Mouse (Mus musculus) cortical plate, adult 2 months (tissue): ENCODE results near the gene Pam16.

Experiments
- CTCF ChIP-seq: fragments of 200-500 bp; IDR thresholded peaks from 2 replicates; pipeline ENCODE4 v1.5.1; 2011; ENCODE audit warnings: mild to moderate bottlenecking, control low read depth, low read length; ENCODE audit not compliant: insufficient read depth; ENCODE audit errors: extremely low read depth
- POLR2A ChIP-seq: fragments of 200-500 bp; IDR thresholded peaks from 2 replicates; pipeline ENCODE4 v1.6.1; 2011; ENCODE audit warnings: mild to moderate bottlenecking, low read length, control low read depth; ENCODE audit not compliant: insufficient read depth; ENCODE audit errors: extremely low read depth

GRCm38 (mm10) chr16:4614639-4615038 lies 10.1 kb downstream of the Pam16 start:
- TF ChIP-seq CTCF (no peak), POLR2A (no peak)
